Mouse (Mus musculus): ENCODE measurements around the gene Dph1. TPM values are rescaled to one million over a fixed set of nuclear protein-coding genes. Genes with fewer than 3 reads are reported as not detected.
A peak's percentile ranks its signal among the peaks of the same experiment; 100 is the strongest.

The Dph1 gene
- polyA plus RNA-seq, 1 experiment, result 8.8 TPM

- H3K4me3 ChIP-seq (ENCODE audit: insufficient read depth, low read length), result no peak overlapping the region
- TF ChIP-seq POLR2A (IDR thresholded peaks at IDR 0.05; ENCODE audit: borderline replicate concordance, low read depth, low read length) (no peak), CTCF (IDR thresholded peaks at IDR 0.05; ENCODE audit: low read depth, low read length) (no peak)
- no peak overlapping the region for H3K27ac ChIP-seq (ENCODE audit: insufficient read depth, low read depth, low read length)
- H3K4me1 ChIP-seq (ENCODE audit: control insufficient read depth, insufficient read depth, low read length), result peaks cover 26% of the 10 kb centered on the region
Measured at GRCm38 (mm10) chr11:75206347-75206746, 15.3 kb upstream of the Dph1 start.

- H3K4me1 ChIP-seq (ENCODE audit: control insufficient read depth, insufficient read depth, low read length), result peaks cover 20% of the 10 kb centered on the region
- H3K4me3 ChIP-seq (ENCODE audit: insufficient read depth, low read length), result no peak overlapping the region
- no peak overlapping the region for H3K27ac ChIP-seq (ENCODE audit: insufficient read depth, low read depth, low read length)
- TF ChIP-seq POLR2A (IDR thresholded peaks at IDR 0.05; ENCODE audit: borderline replicate concordance, low read depth, low read length), result no peak
- TF ChIP-seq CTCF (IDR thresholded peaks at IDR 0.05; ENCODE audit: low read depth, low read length), result no peak
Measured at GRCm38 (mm10) chr11:75204472-75204871, 13.4 kb upstream of the Dph1 start.

GRCm38 (mm10) chr11:75203926-75204325 lies 12.9 kb upstream of the Dph1 start:
- H3K4me3 ChIP-seq (ENCODE audit: insufficient read depth, low read length), result no peak overlapping the region
- TF ChIP-seq POLR2A (IDR thresholded peaks at IDR 0.05; ENCODE audit: borderline replicate concordance, low read depth, low read length), result no peak
- no peak for TF ChIP-seq CTCF (IDR thresholded peaks at IDR 0.05; ENCODE audit: low read depth, low read length)
- peaks cover 16% of the 10 kb centered on the region for H3K4me1 ChIP-seq (ENCODE audit: control insufficient read depth, insufficient read depth, low read length)
- H3K27ac ChIP-seq (ENCODE audit: insufficient read depth, low read depth, low read length), result no peak overlapping the region

- no peak overlapping the region for H3K27ac ChIP-seq (ENCODE audit: insufficient read depth, low read depth, low read length)
- no peak overlapping the region for H3K4me3 ChIP-seq (ENCODE audit: insufficient read depth, low read length)
- TF ChIP-seq POLR2A (IDR thresholded peaks at IDR 0.05; ENCODE audit: borderline replicate concordance, low read depth, low read length) (no peak), CTCF (IDR thresholded peaks at IDR 0.05; ENCODE audit: low read depth, low read length) (no peak)
- peaks cover 15% of the 10 kb centered on the region for H3K4me1 ChIP-seq (ENCODE audit: control insufficient read depth, insufficient read depth, low read length)
Measured at GRCm38 (mm10) chr11:75201721-75202120, 10.7 kb upstream of the Dph1 start.

GRCm38 (mm10) chr11:75200935-75201334 lies 9.9 kb upstream of the Dph1 start:
- Histone ChIP-seq H3K27ac (ENCODE audit: insufficient read depth, low read depth, low read length) (no peak overlapping the region), H3K4me3 (ENCODE audit: insufficient read depth, low read length) (no peak overlapping the region), H3K4me1 (ENCODE audit: control insufficient read depth, insufficient read depth, low read length) (peaks cover 15% of the 10 kb centered on the region)
- TF ChIP-seq POLR2A (IDR thresholded peaks at IDR 0.05; ENCODE audit: borderline replicate concordance, low read depth, low read length) (no peak), CTCF (IDR thresholded peaks at IDR 0.05; ENCODE audit: low read depth, low read length) (no peak)

- H3K27ac ChIP-seq (ENCODE audit: insufficient read depth, low read depth, low read length), result no peak overlapping the region
- TF ChIP-seq CTCF (IDR thresholded peaks at IDR 0.05; ENCODE audit: low read depth, low read length) (no peak), POLR2A (IDR thresholded peaks at IDR 0.05; ENCODE audit: borderline replicate concordance, low read depth, low read length) (no peak)
- H3K4me1 ChIP-seq (ENCODE audit: control insufficient read depth, insufficient read depth, low read length), result peaks cover 18% of the 10 kb centered on the region
- no peak overlapping the region for H3K4me3 ChIP-seq (ENCODE audit: insufficient read depth, low read length)
Measured at GRCm38 (mm10) chr11:75199951-75200350, 8.9 kb upstream of the Dph1 start.

- peaks cover 19% of the 10 kb centered on the region for H3K4me1 ChIP-seq (ENCODE audit: control insufficient read depth, insufficient read depth, low read length)
- no peak overlapping the region for H3K4me3 ChIP-seq (ENCODE audit: insufficient read depth, low read length)
- no peak overlapping the region for H3K27ac ChIP-seq (ENCODE audit: insufficient read depth, low read depth, low read length)
- no peak for TF ChIP-seq CTCF (IDR thresholded peaks at IDR 0.05; ENCODE audit: low read depth, low read length)
- TF ChIP-seq POLR2A (IDR thresholded peaks at IDR 0.05; ENCODE audit: borderline replicate concordance, low read depth, low read length), result no peak
Measured at GRCm38 (mm10) chr11:75198792-75199191, 7.8 kb upstream of the Dph1 start.

GRCm38 (mm10) chr11:75197956-75198355 lies 6.9 kb upstream of the Dph1 start:
- Histone ChIP-seq H3K4me3 (ENCODE audit: insufficient read depth, low read length) (no peak overlapping the region), H3K27ac (ENCODE audit: insufficient read depth, low read depth, low read length) (no peak overlapping the region), H3K4me1 (ENCODE audit: control insufficient read depth, insufficient read depth, low read length) (peaks cover 19% of the 10 kb centered on the region)
- TF ChIP-seq POLR2A (IDR thresholded peaks at IDR 0.05; ENCODE audit: borderline replicate concordance, low read depth, low read length) (no peak), CTCF (IDR thresholded peaks at IDR 0.05; ENCODE audit: low read depth, low read length) (no peak)

GRCm38 (mm10) chr11:75196131-75196530 lies 5.1 kb upstream of the Dph1 start:
- TF ChIP-seq CTCF (IDR thresholded peaks at IDR 0.05; ENCODE audit: low read depth, low read length), result no peak
- TF ChIP-seq POLR2A (IDR thresholded peaks at IDR 0.05; ENCODE audit: borderline replicate concordance, low read depth, low read length), result no peak
- Histone ChIP-seq H3K27ac (ENCODE audit: insufficient read depth, low read depth, low read length) (no peak overlapping the region), H3K4me1 (ENCODE audit: control insufficient read depth, insufficient read depth, low read length) (peaks cover 19% of the 10 kb centered on the region), H3K4me3 (ENCODE audit: insufficient read depth, low read length) (no peak overlapping the region)

- peaks cover 15% of the 10 kb centered on the region for H3K4me1 ChIP-seq (ENCODE audit: control insufficient read depth, insufficient read depth, low read length)
- no peak for TF ChIP-seq POLR2A (IDR thresholded peaks at IDR 0.05; ENCODE audit: borderline replicate concordance, low read depth, low read length)
- no peak for TF ChIP-seq CTCF (IDR thresholded peaks at IDR 0.05; ENCODE audit: low read depth, low read length)
- peak overlapping the region; percentile 34 for H3K4me3 ChIP-seq (ENCODE audit: insufficient read depth, low read length)
- no peak overlapping the region for H3K27ac ChIP-seq (ENCODE audit: insufficient read depth, low read depth, low read length)
Measured at GRCm38 (mm10) chr11:75194850-75195461, 3.9 kb upstream of the Dph1 start.

All from bone marrow macrophage, adult 2 months (primary cell).